Mouse (Mus musculus): ENCODE measurements around the gene Scly. TPM values are rescaled to one million over a fixed set of nuclear protein-coding genes. Genes with fewer than 3 reads are reported as not detected.

Scly gene
- 10 to 100 TPM; 10.4 to 10.5 TPM for total RNA-seq (2021)

- peak; percentile 94 to 96 for DNase-seq (ENCODE audit: extremely low spot score in 1 of 2, low spot score in 2 of 2)
- intact Hi-C loops (cut with DNase I) = no loop called here
Measured at GRCm38 (mm10) chr1:91297799-91298744, at the start of gene Scly. Gene Scly (plus strand): TSS chr1:91298338.

- no peak for DNase-seq (ENCODE audit: extremely low spot score in 1 of 2, low spot score in 2 of 2)
- intact Hi-C loops (cut with DNase I) = no loop called here
Measured at GRCm38 (mm10) chr1:91248970-91249369, 49.2 kb upstream of the Scly start.

- intact Hi-C loops (cut with DNase I) = no loop called here
- DNase-seq (ENCODE audit: extremely low spot score in 1 of 2, low spot score in 2 of 2) = peak; percentile 95 to 97
Measured at GRCm38 (mm10) chr1:91249564-91250414, 48.3 kb upstream of the Scly start, which contains the start of gene Ube2f. Gene Ube2f (plus strand): TSS chr1:91250304.

- DNase-seq (ENCODE audit: extremely low spot score in 1 of 2, low spot score in 2 of 2) = peak; percentile 8 to 59
- intact Hi-C loops (cut with DNase I) = no loop called here
Measured at GRCm38 (mm10) chr1:91250415-91251147, 47.6 kb upstream of the Scly start.

- no peak for DNase-seq (ENCODE audit: extremely low spot score in 1 of 2, low spot score in 2 of 2)
- intact Hi-C loops (cut with DNase I) = no loop called here
Measured at GRCm38 (mm10) chr1:91251148-91251650, 46.9 kb upstream of the Scly start.

GRCm38 (mm10) chr1:91251927-91252326 lies 46.2 kb upstream of the Scly start:
- no peak for DNase-seq (ENCODE audit: extremely low spot score in 1 of 2, low spot score in 2 of 2)
- intact Hi-C loops (cut with DNase I) = no loop called here

GRCm38 (mm10) chr1:91257918-91258317 lies 40.2 kb upstream of the Scly start:
- intact Hi-C loops (cut with DNase I) = no loop called here
- DNase-seq (ENCODE audit: extremely low spot score in 1 of 2, low spot score in 2 of 2) = no peak

GRCm38 (mm10) chr1:91259794-91260193 lies 38.3 kb upstream of the Scly start:
- DNase-seq (ENCODE audit: extremely low spot score in 1 of 2, low spot score in 2 of 2) = no peak
- intact Hi-C loops (cut with DNase I) = no loop called here

GRCm38 (mm10) chr1:91262508-91262907 lies 35.6 kb upstream of the Scly start:
- intact Hi-C loops (cut with DNase I) = no loop called here
- no peak for DNase-seq (ENCODE audit: extremely low spot score in 1 of 2, low spot score in 2 of 2)

GRCm38 (mm10) chr1:91272260-91272659 lies 25.9 kb upstream of the Scly start:
- intact Hi-C loops (cut with DNase I) = no loop called here
- no peak for DNase-seq (ENCODE audit: extremely low spot score in 1 of 2, low spot score in 2 of 2)

- intact Hi-C loops (cut with DNase I) = no loop called here
- no peak for DNase-seq (ENCODE audit: extremely low spot score in 1 of 2, low spot score in 2 of 2)
Measured at GRCm38 (mm10) chr1:91276581-91276980, 21.6 kb upstream of the Scly start.

- DNase-seq (ENCODE audit: extremely low spot score in 1 of 2, low spot score in 2 of 2) = no peak
- intact Hi-C loops (cut with DNase I) = no loop called here
Measured at GRCm38 (mm10) chr1:91277480-91277879, 20.7 kb upstream of the Scly start.

- intact Hi-C loops (cut with DNase I) = no loop called here
- DNase-seq (ENCODE audit: extremely low spot score in 1 of 2, low spot score in 2 of 2) = no peak
Measured at GRCm38 (mm10) chr1:91278410-91279119, 19.6 kb upstream of the Scly start.

GRCm38 (mm10) chr1:91279126-91279525 lies 19.0 kb upstream of the Scly start:
- no peak for DNase-seq (ENCODE audit: extremely low spot score in 1 of 2, low spot score in 2 of 2)
- intact Hi-C loops (cut with DNase I) = no loop called here

- DNase-seq (ENCODE audit: extremely low spot score in 1 of 2, low spot score in 2 of 2) = no peak
- intact Hi-C loops (cut with DNase I) = no loop called here
Measured at GRCm38 (mm10) chr1:91282582-91282981, 15.6 kb upstream of the Scly start.

- DNase-seq (ENCODE audit: extremely low spot score in 1 of 2, low spot score in 2 of 2) = no peak
- intact Hi-C loops (cut with DNase I) = no loop called here
Measured at GRCm38 (mm10) chr1:91289375-91289774, 8.8 kb upstream of the Scly start.

GRCm38 (mm10) chr1:91292101-91292825 lies 5.9 kb upstream of the Scly start:
- DNase-seq (ENCODE audit: extremely low spot score in 1 of 2, low spot score in 2 of 2) = no peak
- intact Hi-C loops (cut with DNase I) = no loop called here

- DNase-seq (ENCODE audit: extremely low spot score in 1 of 2, low spot score in 2 of 2) = no peak
Measured at GRCm38 (mm10) chr1:91295544-91295943, 2.6 kb upstream of the Scly start.

More at GRCm38 (mm10) chr1:91295544-91295943, 2.6 kb upstream of the Scly start:
- intact Hi-C loops (cut with DNase I) = no loop called here
